Mouse (Mus musculus) T-cell, adult 2 months (primary cell): ENCODE results near the gene Elavl3.

Experiments used
- DNase-seq: peaks from one replicate; pipeline ENCODE4 v3.0.0; 2022; ENCODE audit warnings: low spot score

Gene Elavl3

DNA sequence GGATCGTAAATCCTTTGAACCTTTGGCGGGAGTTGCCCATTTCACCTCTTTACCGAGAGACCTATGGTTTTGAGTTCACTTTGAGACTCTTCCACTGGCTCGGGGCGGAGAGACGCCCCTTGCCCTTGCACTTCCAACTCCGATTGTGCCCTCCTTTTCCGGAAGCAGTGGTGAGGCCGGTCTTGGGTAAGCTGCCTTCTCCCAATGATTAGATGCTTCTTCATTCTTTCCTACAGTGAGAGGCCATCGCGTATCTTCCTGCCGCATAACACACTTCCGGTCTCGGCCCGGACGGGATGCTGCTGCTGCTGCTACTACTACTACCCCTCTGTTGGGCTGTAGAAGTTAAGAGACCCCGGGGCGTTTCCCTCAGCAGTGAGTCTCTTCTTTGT is 48.7 kb downstream of the Elavl3 start:
- DNase-seq, result no peak

DNA sequence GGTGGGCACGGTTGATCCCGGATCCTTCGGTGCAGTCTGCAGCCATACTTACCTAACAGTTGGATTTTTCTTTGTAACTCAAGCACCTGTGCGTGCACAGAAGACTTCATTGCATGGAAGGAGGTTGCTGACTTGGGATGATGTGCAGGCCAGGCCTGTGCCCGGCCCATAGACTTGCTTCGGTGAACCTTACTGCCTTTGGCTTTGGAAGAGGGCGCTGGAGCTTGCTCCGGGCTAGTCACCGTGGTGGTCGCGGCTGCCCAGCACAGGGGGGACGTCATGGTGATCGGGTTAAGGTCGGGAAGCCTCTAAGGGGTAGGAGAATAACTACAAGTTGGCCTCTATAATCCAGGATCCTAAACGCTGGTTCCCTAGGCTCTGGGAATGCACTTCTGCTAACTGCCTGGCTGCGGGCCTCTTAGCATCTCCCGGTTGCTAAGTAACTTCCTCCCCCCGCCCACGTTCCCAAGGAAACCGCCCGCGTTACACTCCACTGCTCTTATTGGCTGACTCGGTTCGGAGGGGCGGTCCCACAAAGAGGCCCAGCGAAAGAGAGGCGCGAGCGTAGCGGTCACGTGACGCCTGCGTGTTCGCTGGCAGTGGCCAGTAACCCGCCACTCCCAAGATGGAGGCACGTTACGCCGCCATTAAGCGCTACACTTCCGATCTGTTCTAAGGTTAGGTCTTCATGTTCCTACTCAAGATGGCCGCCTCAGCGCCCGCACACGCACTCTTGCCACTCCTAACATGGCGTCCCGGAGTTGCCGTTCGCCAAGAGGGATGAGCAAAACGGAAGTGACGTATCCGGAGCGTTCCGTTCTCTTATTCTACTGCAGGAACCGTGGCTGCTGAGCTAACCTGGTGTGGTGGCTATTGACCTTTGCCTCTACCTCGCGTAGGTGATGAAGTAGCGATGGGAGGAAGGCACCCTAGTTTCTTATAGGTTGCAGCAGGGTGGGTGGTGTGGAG is 49.3 kb downstream of the Elavl3 start, which contains the start of the genes Ccdc151 and Prkcsh:
Gene Ccdc151, minus strand, starts transcription at position 441 of the 969 bp plus-strand sequence.
Gene Prkcsh, plus strand, starts transcription at position 613 of the 969 bp plus-strand sequence.
- peak; percentile 99 for DNase-seq

DNA sequence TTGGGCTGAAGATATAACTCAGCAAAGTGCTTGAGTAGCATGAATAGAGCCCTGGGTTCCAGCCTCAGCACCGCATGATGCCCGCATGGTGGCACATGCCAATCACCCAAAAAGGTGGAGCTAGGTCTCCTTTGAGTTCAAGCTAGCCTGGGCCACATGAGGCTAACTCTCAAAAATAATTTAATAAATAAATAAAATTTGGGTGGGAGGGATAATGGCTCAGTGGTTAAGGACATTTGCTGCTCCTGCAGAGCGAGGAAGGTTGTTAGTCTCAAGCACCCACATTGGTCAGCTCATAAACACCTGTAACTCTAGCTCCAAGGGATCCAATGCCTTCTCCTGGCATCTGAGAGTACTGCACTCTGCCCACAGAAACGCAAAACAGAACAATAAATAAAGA is 50.2 kb downstream of the Elavl3 start:
- no peak for DNase-seq

DNA sequence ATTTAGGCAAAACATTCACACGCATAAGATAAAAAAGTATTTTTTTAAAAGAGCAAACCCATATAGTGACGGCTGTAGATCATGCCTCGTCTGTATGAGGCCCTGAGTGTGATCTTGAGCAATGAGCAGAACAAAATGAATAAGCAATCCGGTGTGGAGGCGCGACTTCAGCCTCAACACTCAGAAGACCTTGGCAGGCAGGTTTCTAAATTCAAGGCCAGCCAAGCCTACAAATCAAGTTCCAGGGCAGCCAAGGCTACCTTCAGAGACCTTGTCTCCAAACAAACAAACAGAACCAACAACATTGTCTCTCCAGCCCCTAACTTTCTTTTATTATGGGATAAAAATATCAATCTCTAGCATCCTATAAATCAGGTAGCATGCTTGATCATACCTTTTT is 51.5 kb downstream of the Elavl3 start:
- no peak for DNase-seq

DNA sequence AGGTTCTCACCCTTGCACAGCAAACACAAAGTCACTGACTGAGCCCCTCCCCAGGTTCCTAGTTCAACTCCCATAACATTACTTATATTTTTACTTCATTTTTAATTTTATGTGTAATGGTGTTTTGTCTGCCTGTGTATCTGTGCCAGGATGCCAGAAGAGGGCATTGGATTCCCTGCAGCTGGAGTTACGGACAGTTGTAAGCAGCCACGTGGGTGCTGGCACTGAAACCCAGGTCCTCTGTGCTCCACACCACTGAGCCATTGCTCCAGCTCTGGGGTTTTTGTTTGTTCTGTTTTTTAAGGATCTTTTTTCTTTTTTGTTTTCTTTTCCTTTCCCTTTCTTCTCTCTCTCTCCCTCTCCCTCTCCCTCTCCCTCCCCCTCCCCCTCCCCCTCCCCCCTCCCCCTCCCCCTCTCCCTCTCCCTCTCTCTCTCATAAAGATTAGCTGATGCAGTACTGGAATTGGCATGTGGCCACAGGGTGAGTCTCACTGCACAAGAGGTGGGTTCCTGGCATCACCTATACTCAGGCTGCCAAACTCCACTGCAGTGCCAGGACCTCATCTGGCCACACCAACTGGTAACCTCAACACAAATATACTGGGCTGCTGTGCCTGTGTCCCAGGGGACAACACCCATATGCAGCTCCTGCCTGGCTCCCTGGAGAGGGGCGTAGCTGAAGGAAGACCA is 55.5 kb downstream of the Elavl3 start:
- no peak for DNase-seq

DNA sequence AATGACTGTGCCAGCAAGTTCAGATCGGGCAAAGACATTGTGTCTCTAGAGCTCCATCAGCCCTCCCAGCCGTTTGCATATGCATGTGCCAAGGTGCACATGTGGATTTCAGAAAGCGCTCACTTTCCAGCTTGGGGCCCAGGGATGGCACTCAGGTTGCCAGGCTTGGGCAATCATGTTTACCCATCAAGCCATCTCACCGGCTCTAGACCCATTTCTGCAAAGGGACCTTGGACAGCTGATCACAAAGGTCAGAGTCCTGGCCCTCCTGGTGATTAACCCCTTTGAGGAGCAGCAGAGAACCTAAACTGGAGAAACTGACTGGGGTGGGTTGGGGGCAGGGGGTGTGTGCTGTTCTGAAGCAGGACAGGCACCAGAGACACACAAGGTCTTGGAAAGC is 59.6 kb downstream of the Elavl3 start:
- no peak for DNase-seq

DNA sequence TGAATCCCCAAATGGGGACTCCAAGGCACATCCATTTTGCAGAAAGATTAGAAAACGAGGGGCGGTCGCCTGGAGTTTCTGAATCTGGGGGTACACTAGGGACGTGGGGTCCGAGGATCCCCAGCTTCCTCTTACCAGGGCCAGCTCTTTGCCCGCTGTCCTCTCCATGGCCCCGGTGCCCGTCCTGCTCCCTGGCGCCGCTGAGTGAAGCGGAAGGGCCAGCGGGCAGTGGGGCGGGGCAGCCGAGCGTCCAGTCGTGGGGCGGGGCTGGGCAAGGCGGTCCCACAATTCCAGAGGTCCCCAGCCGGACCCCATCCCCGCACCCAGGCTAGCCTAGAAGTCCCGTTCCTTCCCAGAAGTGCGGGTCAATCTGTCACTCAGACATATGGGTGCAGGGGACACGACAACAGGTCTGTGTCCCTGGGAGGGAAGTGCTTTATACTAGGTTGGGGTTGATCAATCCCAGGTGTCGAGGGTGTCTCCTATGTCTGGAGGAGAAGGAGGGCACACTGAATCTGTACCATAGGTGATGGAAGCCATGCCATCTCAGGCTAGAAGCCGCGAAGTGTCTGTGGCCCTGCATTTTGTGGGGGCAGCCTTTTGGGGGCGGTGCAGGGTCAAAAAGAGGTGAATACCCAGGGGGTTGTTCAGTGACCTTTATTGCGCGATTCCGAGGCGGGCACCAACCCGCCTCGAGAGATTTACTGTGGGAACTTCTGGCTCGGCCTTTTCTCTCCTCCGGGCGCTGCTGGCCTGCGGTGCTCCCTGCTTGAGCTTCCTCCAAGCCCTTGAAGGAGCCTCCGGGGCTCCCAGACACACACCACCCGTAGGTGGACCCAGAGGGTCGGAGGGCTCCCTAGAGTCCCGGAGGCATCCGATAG is 62.4 kb downstream of the Elavl3 start, which contains the start of gene Rgl3:
Gene Rgl3, minus strand, starts transcription at position 217 of the 881 bp plus-strand sequence.
- DNase-seq, result no peak

DNA sequence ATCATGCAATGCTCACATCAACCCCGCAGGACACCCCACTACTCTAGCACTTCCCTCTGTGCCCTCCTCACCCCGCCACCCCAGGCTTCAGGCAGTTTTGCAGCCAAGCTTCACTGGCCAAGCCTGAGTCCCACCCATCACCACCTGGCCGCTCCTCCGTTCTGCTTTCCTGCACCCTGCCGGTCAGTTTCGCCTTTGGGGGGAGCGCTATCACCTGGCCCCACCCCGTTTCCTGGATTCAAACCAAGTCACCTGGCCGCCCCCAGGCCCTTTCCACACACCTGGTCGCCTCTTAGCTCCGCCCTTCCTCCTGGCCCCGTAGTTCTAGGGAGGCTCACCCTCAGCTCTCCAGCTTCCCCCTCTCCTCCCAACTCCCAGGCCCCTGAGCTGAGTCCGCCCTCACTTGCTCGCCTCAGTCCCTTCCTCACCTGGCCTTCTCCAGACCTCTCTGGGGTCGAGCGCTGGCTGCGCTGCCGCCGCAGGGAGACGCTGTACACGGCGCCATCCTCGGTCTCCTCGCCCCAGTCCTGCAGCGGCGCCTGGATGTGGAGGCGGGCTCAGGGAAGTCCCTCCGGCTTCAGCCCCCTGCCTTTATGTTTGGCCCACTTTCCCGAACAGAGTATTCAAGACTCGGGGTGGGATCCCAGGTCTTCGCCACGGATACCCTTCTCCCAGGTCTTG is 63.3 kb downstream of the Elavl3 start:
- DNase-seq, result no peak

DNA sequence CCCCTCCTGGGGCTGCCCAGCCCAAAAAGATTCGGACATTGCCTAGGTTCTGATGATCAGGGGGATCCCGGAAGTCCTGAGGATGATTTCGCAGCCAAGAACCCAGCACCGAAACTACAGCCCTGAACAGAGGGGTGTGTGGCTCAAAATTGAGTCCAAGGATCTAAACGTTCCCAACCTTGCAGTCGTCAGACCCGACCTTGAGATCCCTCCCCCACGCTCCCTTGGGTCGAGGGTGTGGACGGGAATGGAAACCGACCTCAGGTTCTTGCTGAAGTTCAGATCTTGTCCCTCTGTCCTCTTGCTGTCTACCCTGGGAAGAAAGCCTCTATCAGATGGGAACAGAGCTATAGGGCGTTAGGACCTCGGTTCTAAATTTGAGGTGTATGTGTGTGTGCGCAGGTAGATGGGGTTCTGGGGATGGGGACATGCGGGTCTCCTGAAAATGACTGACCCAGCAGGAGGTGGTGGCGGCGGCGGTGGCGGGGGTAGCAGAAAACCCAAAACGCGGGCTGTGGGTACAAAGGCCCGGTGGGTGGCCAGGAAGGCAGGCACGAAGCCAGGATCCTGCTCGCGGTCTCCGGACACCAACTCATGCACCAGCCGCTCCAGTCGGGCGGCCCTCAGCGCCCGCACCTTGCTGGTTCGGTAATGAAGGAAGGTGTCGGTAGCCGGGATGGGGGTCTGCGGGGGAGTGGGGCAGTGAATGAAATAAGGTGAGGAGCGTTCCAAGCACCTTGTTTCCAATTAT is 64.1 kb downstream of the Elavl3 start:
- no peak for DNase-seq

DNA sequence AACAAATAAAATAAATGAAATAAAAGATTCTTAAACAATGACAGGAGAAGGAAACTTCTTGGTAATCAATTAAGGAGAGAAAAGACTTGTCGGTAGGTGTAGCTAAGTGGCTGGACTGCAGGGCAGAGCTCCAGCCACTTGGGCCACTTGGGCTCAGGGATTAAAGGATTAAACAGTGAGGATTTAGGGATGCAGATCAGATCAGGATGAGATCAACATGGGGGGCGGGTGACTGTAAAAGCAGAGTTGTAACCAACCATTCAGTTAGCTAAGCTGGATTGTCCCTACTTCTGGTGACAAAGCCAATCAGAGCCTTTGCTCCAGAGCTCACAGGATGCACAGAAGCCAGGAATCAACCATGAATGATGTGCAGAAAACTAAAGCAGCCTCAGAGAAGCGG is 67.9 kb downstream of the Elavl3 start:
- no peak for DNase-seq

DNA sequence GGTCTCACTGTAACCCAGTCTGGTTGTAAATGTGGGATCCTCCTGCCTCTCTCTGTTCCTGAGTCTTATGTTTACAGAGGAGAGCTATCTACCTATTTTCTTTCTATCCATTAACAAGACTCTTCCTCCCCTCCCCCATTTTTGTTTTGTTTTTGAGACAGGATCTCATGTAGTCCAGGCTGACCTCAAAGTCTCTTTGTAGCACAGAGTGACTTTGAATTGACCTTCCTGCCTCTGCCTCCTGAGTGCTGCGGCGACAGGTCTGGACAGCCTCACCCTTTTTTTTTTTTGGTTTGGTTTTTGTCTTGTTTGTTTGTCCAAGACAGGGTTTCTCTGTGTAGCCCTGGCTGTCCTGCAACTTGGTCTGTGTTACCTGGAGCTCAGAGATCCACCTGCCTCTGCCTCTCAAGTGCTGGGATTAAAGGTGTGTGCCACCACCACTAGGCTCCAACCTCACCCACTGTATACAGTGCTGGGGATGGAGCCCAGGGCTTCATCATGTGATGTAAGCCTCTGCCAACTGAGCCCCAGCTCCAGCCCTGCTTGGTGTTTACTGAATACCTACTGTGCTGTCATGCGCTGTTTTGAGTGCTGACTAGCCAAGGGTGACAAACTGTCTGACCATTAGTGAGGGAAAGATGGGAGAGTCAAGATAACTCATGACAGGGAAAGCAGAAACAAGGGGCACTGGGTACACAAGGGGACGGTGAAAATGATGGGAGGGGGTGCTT is 73.3 kb downstream of the Elavl3 start:
- DNase-seq, result no peak

DNA sequence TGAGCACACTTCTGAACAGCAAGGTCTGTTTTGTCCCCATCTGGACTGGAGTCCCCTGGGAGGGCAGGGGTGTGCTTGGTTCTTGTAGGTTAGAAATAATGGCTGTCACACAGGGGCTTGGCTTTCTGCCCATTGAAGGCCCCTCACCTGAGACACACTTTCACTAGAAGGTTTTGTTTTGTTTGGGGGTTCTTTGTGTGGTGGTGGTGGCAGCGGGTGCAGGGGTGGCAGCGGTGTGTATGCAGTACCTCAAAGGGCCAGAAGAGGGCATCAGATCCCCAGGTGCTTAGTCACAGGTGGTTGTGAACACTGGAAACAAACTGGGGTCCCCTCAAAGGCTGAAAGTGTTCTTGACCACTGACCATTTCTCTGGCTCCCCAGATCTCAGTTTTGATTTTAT is 73.9 kb downstream of the Elavl3 start:
- peak; percentile 40 for DNase-seq

DNA sequence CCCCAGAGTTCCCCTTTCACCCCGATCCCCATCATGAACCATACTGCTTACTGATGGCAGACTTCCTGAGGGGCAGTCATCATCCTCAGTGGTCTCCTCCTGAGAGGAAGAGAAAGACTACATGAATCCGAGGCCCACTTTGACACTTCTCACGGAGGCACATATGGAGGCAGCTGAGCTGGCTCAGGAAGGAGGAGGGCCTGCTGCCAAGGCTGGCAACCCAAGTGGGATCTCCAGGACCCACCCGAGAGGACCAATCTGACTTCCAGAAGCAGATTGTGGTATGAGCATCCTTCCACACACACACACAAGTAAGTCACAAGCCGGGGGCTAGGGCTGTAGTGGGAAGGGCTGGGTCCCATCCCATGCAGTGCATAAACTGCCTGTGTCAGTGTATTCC is 74.5 kb downstream of the Elavl3 start:
- DNase-seq, result no peak

DNA sequence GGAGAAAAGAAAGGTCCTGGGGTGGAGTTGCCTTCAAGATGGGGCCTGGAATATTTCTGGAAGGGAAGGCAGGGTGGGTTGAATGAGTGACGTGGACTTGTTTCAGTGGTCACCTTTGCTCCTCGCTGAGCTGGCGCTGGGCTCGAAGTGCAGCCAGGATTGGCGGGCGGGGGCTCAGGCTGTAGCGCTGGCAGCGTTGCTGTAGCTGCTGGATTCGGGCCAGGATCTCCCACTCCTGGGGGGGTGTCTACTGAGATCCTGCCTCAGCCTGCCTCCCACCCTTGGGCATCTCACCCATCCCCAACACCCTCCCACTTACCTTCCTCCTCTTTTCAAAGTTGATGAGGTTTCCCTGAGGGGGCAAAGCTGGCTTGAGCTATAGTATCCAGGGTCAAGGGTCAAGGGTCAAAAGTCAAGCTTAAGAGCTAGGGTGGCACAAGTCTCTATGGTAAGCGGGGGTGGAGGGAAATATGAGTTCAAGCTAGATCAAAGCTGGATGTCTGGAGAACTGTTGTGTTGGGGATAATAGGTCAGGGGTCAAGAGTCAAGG is 75.1 kb downstream of the Elavl3 start:
- no peak for DNase-seq

DNA sequence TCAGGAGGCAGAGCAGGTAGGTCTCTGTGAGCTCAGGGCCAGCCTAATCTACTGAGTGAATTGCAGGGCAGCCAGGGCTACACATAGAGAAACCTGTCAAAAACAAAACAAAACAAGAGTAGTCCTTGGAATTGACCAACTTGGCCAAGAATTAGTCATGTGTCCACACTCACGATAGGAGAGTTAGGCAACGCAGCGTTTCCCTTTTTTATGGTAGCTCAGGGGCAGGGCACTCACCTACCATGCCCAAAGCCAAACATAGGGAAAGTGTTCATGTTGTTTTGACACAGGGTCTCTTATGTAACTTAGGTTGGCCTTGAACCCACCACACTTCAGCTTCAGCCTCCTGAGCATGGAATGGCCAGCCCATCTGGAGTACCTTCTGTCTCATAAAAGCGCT is 82.5 kb downstream of the Elavl3 start:
- DNase-seq, result no peak

DNA sequence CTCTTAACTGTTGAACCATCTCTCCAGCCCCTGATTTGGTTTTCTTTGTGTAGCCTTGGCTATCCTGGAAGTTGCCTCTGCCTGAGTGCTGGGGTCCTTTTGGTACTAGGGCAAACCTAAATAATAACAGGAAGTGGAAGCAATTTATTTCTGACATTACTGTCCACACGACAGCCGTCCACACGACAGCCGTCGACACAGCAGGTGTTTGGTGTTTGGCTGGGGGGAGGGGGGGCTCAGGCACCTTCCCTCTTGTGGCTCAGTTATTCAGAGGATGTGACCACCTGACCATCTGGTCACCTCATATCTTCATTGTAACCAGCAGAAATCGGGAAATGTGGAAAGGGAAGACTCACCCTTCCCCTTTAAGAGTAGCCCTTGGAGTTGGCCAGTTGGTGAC is 82.9 kb downstream of the Elavl3 start:
- DNase-seq, result no peak
